Mouse (Mus musculus): ENCODE measurements around the gene Nkg7.

Gene Nkg7

GRCm38 (mm10) chr7:43447801-43448200 is 10.9 kb downstream of the Nkg7 start:
- DNase-seq (ENCODE audit: low spot score in 2 of 2) = no peak

- DNase-seq (ENCODE audit: low spot score in 2 of 2) = no peak
Observed at GRCm38 (mm10) chr7:43448246-43448645, 11.4 kb downstream of the Nkg7 start.

GRCm38 (mm10) chr7:43449811-43450210 is 12.9 kb downstream of the Nkg7 start:
- DNase-seq (ENCODE audit: low spot score in 2 of 2) = no peak

GRCm38 (mm10) chr7:43451726-43452125 is 14.9 kb downstream of the Nkg7 start:
- no peak for DNase-seq (ENCODE audit: low spot score in 2 of 2)

GRCm38 (mm10) chr7:43452609-43453008 is 15.7 kb downstream of the Nkg7 start:
- no peak for DNase-seq (ENCODE audit: low spot score in 2 of 2)

GRCm38 (mm10) chr7:43453599-43454355 is 16.9 kb downstream of the Nkg7 start:
- no peak for DNase-seq (ENCODE audit: low spot score in 2 of 2)

- DNase-seq (ENCODE audit: low spot score in 2 of 2) = no peak
Observed at GRCm38 (mm10) chr7:43454371-43454770, 17.5 kb downstream of the Nkg7 start.

GRCm38 (mm10) chr7:43462851-43463250 is 26.0 kb downstream of the Nkg7 start, which contains the start of gene Vsig10l:
Gene Vsig10l, plus strand, starts transcription at chr7:43463151.
- DNase-seq (ENCODE audit: low spot score in 2 of 2) = no peak

- no peak for DNase-seq (ENCODE audit: low spot score in 2 of 2)
Observed at GRCm38 (mm10) chr7:43463976-43464375, 27.1 kb downstream of the Nkg7 start.

GRCm38 (mm10) chr7:43464864-43465343 is 28.0 kb downstream of the Nkg7 start:
- no peak for DNase-seq (ENCODE audit: low spot score in 2 of 2)

- DNase-seq (ENCODE audit: low spot score in 2 of 2) = peak; percentile 58 to 63
Observed at GRCm38 (mm10) chr7:43465344-43466098, 28.6 kb downstream of the Nkg7 start.

GRCm38 (mm10) chr7:43466099-43466694 is 29.3 kb downstream of the Nkg7 start:
- peak; percentile 64 to 82 for DNase-seq (ENCODE audit: low spot score in 2 of 2)

- DNase-seq (ENCODE audit: low spot score in 2 of 2) = peak in 1 of 2 experiments; percentile 46
Observed at GRCm38 (mm10) chr7:43470373-43470772, 33.5 kb downstream of the Nkg7 start.

GRCm38 (mm10) chr7:43475706-43476105 is 38.8 kb downstream of the Nkg7 start:
- DNase-seq (ENCODE audit: low spot score in 2 of 2) = no peak

- no peak for DNase-seq (ENCODE audit: low spot score in 2 of 2)
Observed at GRCm38 (mm10) chr7:43476376-43476775, 39.5 kb downstream of the Nkg7 start.

- DNase-seq (ENCODE audit: low spot score in 2 of 2) = no peak
Observed at GRCm38 (mm10) chr7:43481191-43481590, 44.3 kb downstream of the Nkg7 start.

GRCm38 (mm10) chr7:43482090-43482716 is 45.3 kb downstream of the Nkg7 start:
- no peak for DNase-seq (ENCODE audit: low spot score in 2 of 2)

GRCm38 (mm10) chr7:43483236-43483635 is 46.4 kb downstream of the Nkg7 start:
- DNase-seq (ENCODE audit: low spot score in 2 of 2) = no peak

Data from thymus, postnatal 10 days (tissue).